Mouse (Mus musculus) effector memory CD4-positive, alpha-beta T cell, adult 5 months (primary cell): Measurements from ENCODE around the gene Whrn. TPM values are rescaled to one million over a fixed set of nuclear protein-coding genes. Genes with fewer than 3 reads are reported as not detected.

Experiments used
- polyA plus RNA-seq: library from polyadenylated mRNA; unstranded; fragments of 100-300 nt; shearing (Covaris generic); gene quantifications from one replicate; pipeline ENCODE4 v1.2.1, GENCODE M21; 2017

Gene Whrn
- 16.2 TPM for polyA plus RNA-seq

GRCm38 (mm10) chr4:63495915-63496278 lies at the start of gene Whrn:
Gene Whrn (minus strand): TSS chr4:63495991.

GRCm38 (mm10) chr4:63544494-63545230 lies 48.9 kb upstream of the Whrn start, which contains the start of gene Atp6v1g1:
Gene Atp6v1g1 (plus strand): TSS chr4:63544772.

GRCm38 (mm10) chr4:63403040-63403959 lies 92.5 kb downstream of the Whrn start, which contains the start of gene Akna:
Gene Akna (minus strand): TSS chr4:63403354.

Other genes with a start within 250 kb of the Whrn start
- not detected for gene Orm1, start 151.4 kb downstream of the Whrn start, polyA plus RNA-seq
- not detected for gene Orm3, start 139.8 kb downstream of the Whrn start, polyA plus RNA-seq
- gene Orm2, start 133.5 kb downstream of the Whrn start, polyA plus RNA-seq: not detected
- 318 TPM for gene Akna, start 92.6 kb downstream of the Whrn start, polyA plus RNA-seq
- gene Atp6v1g1, start 48.8 kb upstream of the Whrn start, polyA plus RNA-seq: 103 TPM
- gene Tmem268, start 62.8 kb upstream of the Whrn start, polyA plus RNA-seq: 17.6 TPM
- not detected for gene Gm11213, start 109.3 kb upstream of the Whrn start, polyA plus RNA-seq
- gene Tex48, start 126.4 kb upstream of the Whrn start, polyA plus RNA-seq: not detected
- not detected for gene Gm11214, start 167.4 kb upstream of the Whrn start, polyA plus RNA-seq
- gene Tnfsf15, start 249.1 kb upstream of the Whrn start, polyA plus RNA-seq: 0.19 TPM